Mouse (Mus musculus): ENCODE data around the gene Ube2e1. TPM values are rescaled to one million over a fixed set of nuclear protein-coding genes. Genes with fewer than 3 reads are reported as not detected.
A peak's percentile ranks its signal among the peaks of the same experiment; 100 is the strongest.

Gene Ube2e1
- polyA plus RNA-seq (2016; fragmentation: Nextera tagmentation; extraction: Ambion mirVana): 156 and 157 TPM in 2 replicates

- H3K4me2 ChIP-seq (replicated peaks): peak within 1 kb of the TSS; percentile 63
- peak within 1 kb of the TSS; percentile 93 for H3K4me3 ChIP-seq
- peak within 1 kb of the TSS; percentile 97 for H3K9ac ChIP-seq
- peak within 1 kb of the TSS; percentile 83 for H3K27ac ChIP-seq
- under 1% methylated on average over 31 of the region's 39 CpGs for WGBS
- H3K9me3 ChIP-seq: no peaks in the 10 kb centered on the region
- peak; percentile 90 for ATAC-seq (ENCODE audit: insufficient number of reproducible peaks, insufficient read depth, low FRiP score, low TSS enrichment)
- no peaks in the 10 kb centered on the region for H3K27me3 ChIP-seq
- peaks cover 20% of the 10 kb centered on the region for H3K4me1 ChIP-seq
- H3K36me3 ChIP-seq: no peaks in the 10 kb centered on the region; the same call in 1 of the 2 replicates
Observed at GRCm38 (mm10) chr14:18331693-18332131, at the start of gene Ube2e1. Ube2e1 (minus strand) TSS chr14:18331859.

- Histone ChIP-seq H3K27me3 (no peaks in the 10 kb centered on the region), H3K27ac (no peak overlapping the region), H3K4me1 (no peaks in the 10 kb centered on the region), H3K9me3 (no peaks in the 10 kb centered on the region), H3K9ac (no peak overlapping the region), H3K4me2 (replicated peaks) (no peak overlapping the region), H3K4me3 (no peak overlapping the region), H3K36me3 (no peaks in the 10 kb centered on the region)
- ATAC-seq (ENCODE audit: insufficient number of reproducible peaks, insufficient read depth, low FRiP score, low TSS enrichment): no peak
- WGBS: 55% methylated on average over 5 of the region's 5 CpGs
Observed at GRCm38 (mm10) chr14:18379841-18380240, 48.2 kb upstream of the Ube2e1 start.

GRCm38 (mm10) chr14:18377944-18378575 lies 46.4 kb upstream of the Ube2e1 start:
- Histone ChIP-seq H3K4me1 (peaks cover 8% of the 10 kb centered on the region; the same call in 1 of the 2 replicates), H3K9me3 (no peaks in the 10 kb centered on the region), H3K36me3 (no peaks in the 10 kb centered on the region), H3K4me3 (no peak overlapping the region), H3K4me2 (replicated peaks) (no peak overlapping the region), H3K27ac (no peak overlapping the region), H3K27me3 (no peaks in the 10 kb centered on the region), H3K9ac (no peak overlapping the region)
- no peak for ATAC-seq (ENCODE audit: insufficient number of reproducible peaks, insufficient read depth, low FRiP score, low TSS enrichment)
- 58% methylated on average over 8 of the region's 8 CpGs for WGBS

GRCm38 (mm10) chr14:18376206-18376605 lies 44.5 kb upstream of the Ube2e1 start:
- no peak overlapping the region for H3K4me2 ChIP-seq (replicated peaks)
- 86% methylated on average over 3 of the region's 3 CpGs for WGBS
- no peak for ATAC-seq (ENCODE audit: insufficient number of reproducible peaks, insufficient read depth, low FRiP score, low TSS enrichment)

GRCm38 (mm10) chr14:18373758-18374405 lies 42.2 kb upstream of the Ube2e1 start:
- no peak overlapping the region for H3K9ac ChIP-seq
- peaks cover 11% of the 10 kb centered on the region; the same call in 1 of the 2 replicates for H3K4me1 ChIP-seq
- no peak overlapping the region for H3K4me2 ChIP-seq (replicated peaks)
- 62% methylated on average over 6 of the region's 6 CpGs for WGBS
- H3K9me3 ChIP-seq: no peaks in the 10 kb centered on the region
- no peaks in the 10 kb centered on the region for H3K27me3 ChIP-seq
- no peak overlapping the region for H3K4me3 ChIP-seq
- H3K27ac ChIP-seq: 0 out of 2 replicates have a peak overlapping the region, but pooled peaks have one; percentile 17
- H3K36me3 ChIP-seq: no peaks in the 10 kb centered on the region
- ATAC-seq (ENCODE audit: insufficient number of reproducible peaks, insufficient read depth, low FRiP score, low TSS enrichment): 0 out of 2 replicates have a peak, but pooled peaks have one; percentile 50

More at GRCm38 (mm10) chr14:18376206-18376605, 44.5 kb upstream of the Ube2e1 start:
- no peak overlapping the region for H3K4me3 ChIP-seq
- H3K36me3 ChIP-seq: no peaks in the 10 kb centered on the region
- no peaks in the 10 kb centered on the region for H3K27me3 ChIP-seq
- no peak overlapping the region for H3K9ac ChIP-seq
- H3K27ac ChIP-seq: no peak overlapping the region
- H3K9me3 ChIP-seq: no peaks in the 10 kb centered on the region
- H3K4me1 ChIP-seq: peaks cover 11% of the 10 kb centered on the region; the same call in 1 of the 2 replicates

- H3K4me1 ChIP-seq: peaks cover 11% of the 10 kb centered on the region; the same call in 1 of the 2 replicates
- no peak overlapping the region for H3K9ac ChIP-seq
- no peaks in the 10 kb centered on the region for H3K9me3 ChIP-seq
- no peak for ATAC-seq (ENCODE audit: insufficient number of reproducible peaks, insufficient read depth, low FRiP score, low TSS enrichment)
- H3K4me3 ChIP-seq: no peak overlapping the region
- H3K27me3 ChIP-seq: no peaks in the 10 kb centered on the region
- no peaks in the 10 kb centered on the region for H3K36me3 ChIP-seq
- 0 out of 2 replicates have a peak overlapping the region, but pooled peaks have one; percentile 17 for H3K27ac ChIP-seq
- WGBS: 61% methylated on average over 9 of the region's 9 CpGs
- no peak overlapping the region for H3K4me2 ChIP-seq (replicated peaks)
Observed at GRCm38 (mm10) chr14:18372761-18373610, 41.3 kb upstream of the Ube2e1 start.

GRCm38 (mm10) chr14:18369031-18369430 lies 37.4 kb upstream of the Ube2e1 start:
- Histone ChIP-seq H3K27me3 (no peaks in the 10 kb centered on the region), H3K4me3 (no peak overlapping the region), H3K27ac (no peak overlapping the region), H3K36me3 (no peaks in the 10 kb centered on the region), H3K4me1 (peaks cover 10% of the 10 kb centered on the region; the same call in 1 of the 2 replicates), H3K4me2 (replicated peaks) (no peak overlapping the region), H3K9ac (no peak overlapping the region), H3K9me3 (no peaks in the 10 kb centered on the region)
- no peak for ATAC-seq (ENCODE audit: insufficient number of reproducible peaks, insufficient read depth, low FRiP score, low TSS enrichment)

- no peak overlapping the region for H3K4me3 ChIP-seq
- no peak overlapping the region for H3K9ac ChIP-seq
- 41% methylated on average over 5 of the region's 5 CpGs for WGBS
- ATAC-seq (ENCODE audit: insufficient number of reproducible peaks, insufficient read depth, low FRiP score, low TSS enrichment): no peak
- H3K4me1 ChIP-seq: no peaks in the 10 kb centered on the region
- no peaks in the 10 kb centered on the region for H3K27me3 ChIP-seq
- H3K9me3 ChIP-seq: no peaks in the 10 kb centered on the region
- H3K27ac ChIP-seq: no peak overlapping the region
- H3K36me3 ChIP-seq: no peaks in the 10 kb centered on the region
- H3K4me2 ChIP-seq (replicated peaks): no peak overlapping the region
Observed at GRCm38 (mm10) chr14:18367025-18367424, 35.4 kb upstream of the Ube2e1 start.

- Histone ChIP-seq H3K36me3 (no peaks in the 10 kb centered on the region), H3K4me1 (no peaks in the 10 kb centered on the region), H3K27me3 (no peaks in the 10 kb centered on the region), H3K9ac (no peak overlapping the region), H3K9me3 (no peaks in the 10 kb centered on the region), H3K4me2 (replicated peaks) (no peak overlapping the region), H3K27ac (no peak overlapping the region), H3K4me3 (no peak overlapping the region)
- WGBS: 75% methylated on average over 3 of the region's 3 CpGs
- no peak for ATAC-seq (ENCODE audit: insufficient number of reproducible peaks, insufficient read depth, low FRiP score, low TSS enrichment)
Observed at GRCm38 (mm10) chr14:18364321-18364720, 32.7 kb upstream of the Ube2e1 start.

GRCm38 (mm10) chr14:18356442-18356841 lies 24.8 kb upstream of the Ube2e1 start:
- Histone ChIP-seq H3K4me3 (no peak overlapping the region), H3K9ac (no peak overlapping the region), H3K27ac (no peak overlapping the region), H3K27me3 (no peaks in the 10 kb centered on the region), H3K4me1 (no peaks in the 10 kb centered on the region), H3K36me3 (no peaks in the 10 kb centered on the region), H3K4me2 (replicated peaks) (no peak overlapping the region), H3K9me3 (no peaks in the 10 kb centered on the region)
- WGBS: 72% methylated on average over 2 of the region's 2 CpGs
- ATAC-seq (ENCODE audit: insufficient number of reproducible peaks, insufficient read depth, low FRiP score, low TSS enrichment): no peak

- no peak for ATAC-seq (ENCODE audit: insufficient number of reproducible peaks, insufficient read depth, low FRiP score, low TSS enrichment)
- Histone ChIP-seq H3K9ac (no peak overlapping the region), H3K27me3 (no peaks in the 10 kb centered on the region), H3K4me1 (no peaks in the 10 kb centered on the region), H3K4me3 (no peak overlapping the region), H3K4me2 (replicated peaks) (no peak overlapping the region), H3K36me3 (no peaks in the 10 kb centered on the region), H3K9me3 (no peaks in the 10 kb centered on the region), H3K27ac (no peak overlapping the region)
- WGBS: 79% methylated on average over 6 of the region's 6 CpGs
Observed at GRCm38 (mm10) chr14:18355514-18356190, 24.0 kb upstream of the Ube2e1 start.
